Mouse (Mus musculus): Measurements from ENCODE around the gene Erc1. TPM values are rescaled to one million over a fixed set of nuclear protein-coding genes. Genes with fewer than 3 reads are reported as not detected.

Gene Erc1
- polyA plus RNA-seq, 1 experiment from 2014 or later, result 42.2 TPM

- ATAC-seq (replicated peaks), result no peak
- Histone ChIP-seq H3K4me3 (no peak overlapping the region), H3K4me1 (no peaks in the 10 kb centered on the region), H3K27ac (replicated peaks) (no peak overlapping the region), H3K27me3 (no peaks in the 10 kb centered on the region), H3K9ac (replicated peaks) (no peak overlapping the region), H3K36me3 (peaks cover 33% of the 10 kb centered on the region), H3K9me3 (no peaks in the 10 kb centered on the region), H3K4me2 (replicated peaks) (no peak overlapping the region)
- WGBS, result 82% methylated on average over 4 of the region's 4 CpGs
These were observed 277.2 kb downstream of the Erc1 start for GRCm38 (mm10) chr6:119570797-119571196.

DNA sequence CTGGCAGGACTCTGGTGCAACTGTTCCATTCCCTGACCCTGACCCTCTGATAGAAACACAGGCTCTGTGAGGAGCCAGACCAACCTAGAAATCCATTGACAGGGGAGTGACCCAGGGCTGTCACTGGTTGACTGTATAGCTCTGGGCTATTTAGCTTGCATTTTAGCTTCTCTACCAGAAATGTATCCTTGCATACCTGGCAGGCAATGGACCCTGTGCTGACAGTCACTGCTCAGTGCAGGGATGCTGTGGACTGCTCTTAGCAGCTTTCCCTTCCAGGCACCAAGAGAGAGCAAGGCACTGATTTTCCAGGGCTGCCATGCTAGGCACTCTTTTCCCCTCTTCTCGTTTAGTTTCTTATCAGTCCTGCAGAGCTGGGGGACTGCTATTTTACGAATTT is 279.6 kb downstream of the Erc1 start:
- Histone ChIP-seq H3K9ac (replicated peaks) (no peak overlapping the region), H3K4me3 (no peak overlapping the region), H3K36me3 (peaks cover 11% of the 10 kb centered on the region; the same call in 1 of the 2 replicates), H3K9me3 (no peaks in the 10 kb centered on the region), H3K4me2 (replicated peaks) (no peak overlapping the region), H3K4me1 (no peaks in the 10 kb centered on the region), H3K27ac (replicated peaks) (no peak overlapping the region), H3K27me3 (no peaks in the 10 kb centered on the region)
- WGBS, result 76% methylated on average over 2 of the region's 2 CpGs
- no peak for ATAC-seq (replicated peaks)

GRCm38 (mm10) chr6:119565451-119566379 is 282.3 kb downstream of the Erc1 start:
- H3K36me3 ChIP-seq, result peaks cover 6% of the 10 kb centered on the region; the same call in 1 of the 2 replicates
- no peak for ATAC-seq (replicated peaks)
- WGBS, result 88% methylated on average over 23 of the region's 23 CpGs
- H3K27me3 ChIP-seq, result no peaks in the 10 kb centered on the region
- H3K4me2 ChIP-seq (replicated peaks), result no peak overlapping the region
- no peaks in the 10 kb centered on the region for H3K9me3 ChIP-seq
- no peak overlapping the region for H3K9ac ChIP-seq (replicated peaks)
- no peak overlapping the region for H3K27ac ChIP-seq (replicated peaks)
- no peaks in the 10 kb centered on the region for H3K4me1 ChIP-seq
- H3K4me3 ChIP-seq, result no peak overlapping the region

DNA sequence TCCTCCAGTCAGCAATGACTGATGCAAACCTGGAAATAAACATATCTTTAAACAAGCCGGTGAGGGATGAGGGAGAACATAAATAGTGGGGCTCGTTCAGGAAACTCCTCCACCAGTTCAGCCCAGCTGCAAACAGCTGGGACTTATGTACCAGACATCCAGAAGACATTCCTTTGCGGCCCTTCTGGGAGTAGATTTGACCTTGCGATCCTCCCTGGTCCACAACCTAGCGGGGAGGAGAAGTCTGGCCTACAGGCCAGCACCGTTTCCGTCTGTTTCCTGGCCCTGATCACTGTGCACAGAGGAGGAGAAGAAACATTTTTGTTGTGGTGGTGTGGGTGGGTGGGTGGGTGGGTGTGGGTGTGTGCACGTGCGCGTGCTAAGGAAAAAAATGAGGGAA is 285.4 kb downstream of the Erc1 start:
- no peak for ATAC-seq (replicated peaks)
- H3K4me3 ChIP-seq, result no peak overlapping the region
- 92% methylated on average over 10 of the region's 10 CpGs for WGBS
- H3K9ac ChIP-seq (replicated peaks), result no peak overlapping the region
- no peak overlapping the region for H3K4me2 ChIP-seq (replicated peaks)
- H3K27ac ChIP-seq (replicated peaks), result no peak overlapping the region
- no peaks in the 10 kb centered on the region for H3K27me3 ChIP-seq
- no peaks in the 10 kb centered on the region for H3K36me3 ChIP-seq
- no peaks in the 10 kb centered on the region for H3K4me1 ChIP-seq
- no peaks in the 10 kb centered on the region for H3K9me3 ChIP-seq

DNA sequence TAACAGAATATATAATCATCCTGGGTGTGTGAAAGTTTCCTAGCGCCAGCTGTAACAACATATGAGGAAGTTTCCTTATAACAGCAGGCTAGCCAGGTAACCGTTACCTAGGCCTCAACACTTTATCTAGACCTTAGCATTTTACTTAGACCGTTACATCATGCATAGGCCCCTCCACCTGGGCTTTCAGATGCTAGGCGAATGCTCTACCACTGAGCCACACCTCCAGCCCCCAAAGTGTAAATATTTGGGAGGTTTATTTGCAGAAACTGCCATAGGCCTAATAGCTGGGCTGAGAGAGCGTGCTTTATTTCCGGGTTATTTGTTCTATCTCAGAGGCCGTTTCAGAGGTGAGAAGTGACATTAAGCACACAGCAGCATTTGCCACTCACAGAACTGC is 289.1 kb downstream of the Erc1 start:
- H3K9ac ChIP-seq (replicated peaks), result no peak overlapping the region
- H3K4me3 ChIP-seq, result no peak overlapping the region
- WGBS, result 89% methylated on average over 7 of the region's 7 CpGs
- H3K36me3 ChIP-seq, result no peaks in the 10 kb centered on the region
- no peaks in the 10 kb centered on the region for H3K4me1 ChIP-seq
- no peak overlapping the region for H3K4me2 ChIP-seq (replicated peaks)
- no peaks in the 10 kb centered on the region for H3K27me3 ChIP-seq
- ATAC-seq (replicated peaks), result no peak
- H3K27ac ChIP-seq (replicated peaks), result no peak overlapping the region
- no peaks in the 10 kb centered on the region for H3K9me3 ChIP-seq

- Histone ChIP-seq H3K27me3 (no peaks in the 10 kb centered on the region), H3K36me3 (no peaks in the 10 kb centered on the region), H3K9me3 (no peaks in the 10 kb centered on the region), H3K4me3 (no peak overlapping the region), H3K4me2 (replicated peaks) (no peak overlapping the region), H3K9ac (replicated peaks) (no peak overlapping the region), H3K4me1 (no peaks in the 10 kb centered on the region), H3K27ac (replicated peaks) (no peak overlapping the region)
- no peak for ATAC-seq (replicated peaks)
- WGBS, result 72% methylated on average over 8 of the region's 8 CpGs
These were observed 293.5 kb downstream of the Erc1 start for GRCm38 (mm10) chr6:119554439-119554838.

DNA sequence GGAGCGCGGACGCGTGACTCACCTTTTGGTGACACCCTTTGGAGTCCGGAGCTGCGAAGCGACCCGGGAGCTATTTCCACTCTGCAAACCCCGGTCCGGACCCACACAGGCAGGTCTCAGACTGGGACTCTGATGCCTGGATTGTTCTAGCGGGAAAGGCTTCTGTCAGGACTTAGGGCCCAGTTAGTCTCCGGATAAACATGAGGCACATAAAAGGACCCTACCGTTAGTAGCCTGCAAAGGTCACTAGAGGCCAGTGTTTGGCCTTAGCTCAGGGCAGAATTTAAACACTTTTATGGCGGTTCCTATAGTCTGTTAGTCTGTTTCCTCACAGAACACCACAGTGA is 303.5 kb downstream of the Erc1 start:
- WGBS, result under 1% methylated on average over 14 of the region's 14 CpGs
- Histone ChIP-seq H3K4me1 (peaks cover 15% of the 10 kb centered on the region), H3K4me3 (peak overlapping the region; percentile 67), H3K9me3 (no peaks in the 10 kb centered on the region), H3K27me3 (peaks cover 11% of the 10 kb centered on the region; the same call in 1 of the 2 replicates), H3K4me2 (replicated peaks) (peak overlapping the region; percentile 94), H3K36me3 (no peaks in the 10 kb centered on the region), H3K27ac (replicated peaks) (no peak overlapping the region), H3K9ac (replicated peaks) (peak overlapping the region; percentile 52)
- peak; percentile 57 for ATAC-seq (replicated peaks)

DNA sequence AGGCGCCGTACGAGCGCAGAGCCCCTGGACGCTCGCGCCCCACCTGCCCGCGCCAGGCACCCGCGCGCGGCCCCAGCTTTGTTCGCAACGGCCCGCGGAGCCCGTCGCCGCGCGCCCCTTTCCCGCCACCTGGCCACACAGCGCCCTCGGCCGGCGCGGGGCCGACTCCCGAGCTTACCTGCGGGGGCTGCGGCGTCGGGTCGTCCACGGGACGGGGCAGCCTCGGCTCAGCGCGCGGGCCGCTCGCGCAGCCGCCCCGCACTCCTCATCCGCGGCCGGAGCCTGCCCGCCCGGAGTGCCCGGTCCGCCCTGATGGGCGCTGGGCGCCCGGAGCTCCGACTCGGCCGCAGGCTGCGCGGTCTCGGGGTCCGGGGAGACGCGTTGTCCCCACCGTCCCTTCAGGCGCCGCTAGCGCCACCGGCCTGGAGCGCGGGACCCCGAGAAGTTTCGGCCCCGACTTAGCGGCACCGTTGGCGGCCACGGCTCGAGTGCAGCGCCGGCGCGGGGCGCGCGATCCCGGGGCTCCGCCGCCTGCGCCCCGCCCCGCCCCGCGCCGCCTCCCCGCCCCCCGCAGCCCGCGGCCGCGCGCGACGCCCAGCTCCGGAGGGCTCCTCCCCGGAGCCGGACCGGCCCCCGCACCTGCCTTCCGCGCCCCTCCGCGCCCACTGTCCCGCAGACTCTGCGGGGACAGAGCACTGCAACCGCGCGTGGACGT is 304.0 kb downstream of the Erc1 start, which contains the start of gene Wnt5b:
TSS of gene Wnt5b (minus strand) at position 545 of the 715 bp plus-strand sequence.
- Histone ChIP-seq H3K9me3 (no peaks in the 10 kb centered on the region), H3K4me2 (replicated peaks) (peak within 1 kb of the TSS; percentile 94), H3K36me3 (no peaks in the 10 kb centered on the region), H3K27me3 (peaks cover 11% of the 10 kb centered on the region; the same call in 1 of the 2 replicates), H3K4me1 (peaks cover 15% of the 10 kb centered on the region), H3K9ac (replicated peaks) (peak within 1 kb of the TSS; percentile 52), H3K27ac (replicated peaks) (no peak within 1 kb of the TSS), H3K4me3 (peak within 1 kb of the TSS; percentile 67)
- peak; percentile 76 for ATAC-seq (replicated peaks)
- under 1% methylated on average over 103 of the region's 120 CpGs for WGBS

GRCm38 (mm10) chr6:119543456-119543802 is 304.5 kb downstream of the Erc1 start:
- Histone ChIP-seq H3K9me3 (no peaks in the 10 kb centered on the region), H3K4me2 (replicated peaks) (peak overlapping the region; percentile 94), H3K27ac (replicated peaks) (no peak overlapping the region), H3K4me1 (peaks cover 15% of the 10 kb centered on the region), H3K4me3 (peak overlapping the region; percentile 67), H3K27me3 (peaks cover 11% of the 10 kb centered on the region; the same call in 1 of the 2 replicates), H3K36me3 (no peaks in the 10 kb centered on the region), H3K9ac (replicated peaks) (peak overlapping the region; percentile 52)
- ATAC-seq (replicated peaks), result peak; percentile 11; the same call in 1 of the 2 replicates
- under 1% methylated on average over 30 of the region's 30 CpGs for WGBS

- no peak overlapping the region for H3K9ac ChIP-seq (replicated peaks)
- H3K4me3 ChIP-seq, result no peak overlapping the region
- H3K36me3 ChIP-seq, result no peaks in the 10 kb centered on the region
- H3K4me1 ChIP-seq, result no peaks in the 10 kb centered on the region
- 81% methylated on average over 12 of the region's 12 CpGs for WGBS
- H3K27ac ChIP-seq (replicated peaks), result no peak overlapping the region
- H3K4me2 ChIP-seq (replicated peaks), result no peak overlapping the region
- no peaks in the 10 kb centered on the region for H3K9me3 ChIP-seq
- ATAC-seq (replicated peaks), result no peak
- H3K27me3 ChIP-seq, result no peaks in the 10 kb centered on the region
These were observed 312.1 kb downstream of the Erc1 start for GRCm38 (mm10) chr6:119535867-119536266.

GRCm38 (mm10) chr6:119533170-119533709 is 314.7 kb downstream of the Erc1 start:
- H3K4me1 ChIP-seq, result no peaks in the 10 kb centered on the region
- ATAC-seq (replicated peaks), result no peak
- H3K4me3 ChIP-seq, result no peak overlapping the region
- H3K9ac ChIP-seq (replicated peaks), result no peak overlapping the region
- WGBS, result 85% methylated on average over 9 of the region's 9 CpGs
- no peaks in the 10 kb centered on the region for H3K27me3 ChIP-seq
- no peak overlapping the region for H3K27ac ChIP-seq (replicated peaks)
- H3K9me3 ChIP-seq, result no peaks in the 10 kb centered on the region
- no peak overlapping the region for H3K4me2 ChIP-seq (replicated peaks)
- no peaks in the 10 kb centered on the region for H3K36me3 ChIP-seq

DNA sequence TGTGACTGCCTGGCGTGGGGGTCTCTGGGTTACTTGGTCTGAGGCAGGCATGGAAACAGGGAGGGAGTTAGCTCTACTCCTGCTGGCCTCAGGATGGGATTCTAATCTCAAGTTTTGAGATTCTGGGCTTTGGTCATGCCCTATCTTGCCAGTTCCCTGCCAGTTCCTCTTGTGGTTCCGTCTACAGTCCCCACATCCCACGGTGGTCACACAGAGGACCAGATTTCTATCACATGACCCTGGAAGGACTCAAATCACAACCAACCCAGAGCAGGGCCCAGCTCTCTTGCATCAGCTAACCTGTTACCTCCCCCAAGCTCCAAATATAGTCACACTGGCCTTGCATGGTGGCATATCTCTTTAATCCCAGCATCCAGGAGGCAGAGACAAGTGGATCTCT is 318.3 kb downstream of the Erc1 start:
- no peak for ATAC-seq (replicated peaks)
- Histone ChIP-seq H3K27ac (replicated peaks) (no peak overlapping the region), H3K4me1 (no peaks in the 10 kb centered on the region), H3K36me3 (no peaks in the 10 kb centered on the region), H3K9me3 (no peaks in the 10 kb centered on the region), H3K4me2 (replicated peaks) (no peak overlapping the region), H3K4me3 (no peak overlapping the region), H3K27me3 (no peaks in the 10 kb centered on the region), H3K9ac (replicated peaks) (no peak overlapping the region)
- 90% methylated on average over 3 of the region's 3 CpGs for WGBS
